Mouse (Mus musculus) frontal cortex, postnatal 25 days (tissue): ENCODE measurements at regions not wholly inside any gene's neighbourhood (a gene's known extent, or its start where the extent isn't known, plus 50 kb on each side); places are given as distances from the start of the nearest gene placed in this dataset.

Source experiments
- DNase-seq, 2 experiments: peaks; one replicate each; pipeline ENCODE4 v3.0.0; 2022; ENCODE audit warnings: low spot score in 2 of 2

GRCm38 (mm10) chr17:51528161-51528560 lies 304.9 kb downstream of the Satb1 start:
- DNase-seq = no peak

- DNase-seq = no peak
Observed at GRCm38 (mm10) chr17:51526881-51527280, 306.2 kb downstream of the Satb1 start.

GRCm38 (mm10) chr17:51526464-51526863 lies 306.6 kb downstream of the Satb1 start:
- no peak for DNase-seq

- no peak for DNase-seq
Observed at GRCm38 (mm10) chr17:51526021-51526420, 307.1 kb downstream of the Satb1 start.

- DNase-seq = no peak
Observed at GRCm38 (mm10) chr17:51525219-51525618, 307.9 kb downstream of the Satb1 start.

GRCm38 (mm10) chr17:51511917-51512316 lies 321.2 kb downstream of the Satb1 start:
- DNase-seq = no peak

GRCm38 (mm10) chr17:51500751-51501150 lies 321.6 kb upstream of the Tbc1d5 start:
- no peak for DNase-seq

- no peak for DNase-seq
Observed at GRCm38 (mm10) chr17:51499541-51499940, 320.4 kb upstream of the Tbc1d5 start.

- DNase-seq = no peak
Observed at GRCm38 (mm10) chr17:51495038-51495437, 315.9 kb upstream of the Tbc1d5 start.

- no peak for DNase-seq
Observed at GRCm38 (mm10) chr17:51489386-51489785, 310.2 kb upstream of the Tbc1d5 start.

GRCm38 (mm10) chr17:51487918-51488445 lies 308.8 kb upstream of the Tbc1d5 start:
- no peak for DNase-seq

GRCm38 (mm10) chr17:51477810-51478209 lies 298.7 kb upstream of the Tbc1d5 start:
- DNase-seq = no peak

GRCm38 (mm10) chr17:51477404-51477803 lies 298.3 kb upstream of the Tbc1d5 start:
- DNase-seq = no peak

GRCm38 (mm10) chr17:51462137-51462880 lies 283.2 kb upstream of the Tbc1d5 start:
- no peak for DNase-seq

- DNase-seq = no peak
Observed at GRCm38 (mm10) chr17:51461248-51461647, 282.1 kb upstream of the Tbc1d5 start.

- no peak for DNase-seq
Observed at GRCm38 (mm10) chr17:51459119-51459518, 280.0 kb upstream of the Tbc1d5 start.

GRCm38 (mm10) chr17:51415746-51416145 lies 236.6 kb upstream of the Tbc1d5 start:
- DNase-seq = no peak

GRCm38 (mm10) chr17:51414304-51414703 lies 235.2 kb upstream of the Tbc1d5 start:
- no peak for DNase-seq

- DNase-seq = no peak
Observed at GRCm38 (mm10) chr17:51413741-51414140, 234.6 kb upstream of the Tbc1d5 start.

- DNase-seq = no peak
Observed at GRCm38 (mm10) chr17:51411545-51412094, 232.5 kb upstream of the Tbc1d5 start.

GRCm38 (mm10) chr17:51408894-51409293 lies 229.7 kb upstream of the Tbc1d5 start:
- DNase-seq = no peak

- no peak for DNase-seq
Observed at GRCm38 (mm10) chr17:51408367-51408766, 229.2 kb upstream of the Tbc1d5 start.

- no peak for DNase-seq
Observed at GRCm38 (mm10) chr17:51407046-51407445, 227.9 kb upstream of the Tbc1d5 start.
